Mouse (Mus musculus) liver, embryonic 11.5 days (tissue): ENCODE results near the gene Kif14. TPM values are rescaled to one million over a fixed set of nuclear protein-coding genes. Genes with fewer than 3 reads are reported as not detected.

Source experiments
- ATAC-seq: fragments of 200-750 bp; cut with Nextera tagmentation; replicated peaks from 2 replicates; pipeline ENCODE4 v1.8.0; 2017; ENCODE audit warnings: moderate number of reproducible peaks, mild to moderate bottlenecking, moderate TSS enrichment, moderate library complexity; ENCODE audit not compliant: low FRiP score
- DNase-seq: peaks from one replicate; pipeline ENCODE4 v3.0.0-alpha.2; 2017; ENCODE audit warnings: low spot score
- H3K27ac ChIP-seq: fragments of 300-500 bp; sonication (generic); 2 replicates; pipeline ENCODE4 v1.5.1; 2014; ENCODE audit warnings: mild to moderate bottlenecking, low read depth, low read length, control low read depth
- H3K27me3 ChIP-seq: fragments of 300-500 bp; sonication (generic); replicated peaks from 2 replicates; pipeline ENCODE4 v1.6.1; 2014; ENCODE audit warnings: low read length, mixed read lengths; ENCODE audit not compliant: control insufficient read depth, insufficient read depth
- H3K36me3 ChIP-seq: fragments of 300-500 bp; sonication (generic); 2 replicates; pipeline ENCODE4 v1.6.1; 2014; ENCODE audit warnings: mild to moderate bottlenecking, low read length, moderate library complexity, mixed read lengths; ENCODE audit not compliant: control insufficient read depth, insufficient read depth
- H3K4me1 ChIP-seq: fragments of 300-500 bp; sonication (generic); replicated peaks from 2 replicates; pipeline ENCODE4 v1.6.1; 2014; ENCODE audit warnings: low read length, mixed read lengths; ENCODE audit not compliant: control insufficient read depth, insufficient read depth
- H3K4me2 ChIP-seq: fragments of 300-500 bp; sonication (generic); 2 replicates; pipeline ENCODE4 v1.6.1; 2014; ENCODE audit warnings: mild to moderate bottlenecking, control low read depth, moderate library complexity
- H3K4me3 ChIP-seq: fragments of 300-500 bp; sonication (generic); 2 replicates; pipeline ENCODE4 v1.5.1; 2014; ENCODE audit warnings: low read depth, low read length, control low read depth
- H3K9ac ChIP-seq: fragments of 300-500 bp; sonication (generic); 2 replicates; pipeline ENCODE4 v1.6.1; 2014; ENCODE audit warnings: low read depth, low read length, control low read depth
- H3K9me3 ChIP-seq: fragments of 300-500 bp; sonication (generic); 2 replicates; pipeline ENCODE4 v1.6.1; 2016; ENCODE audit warnings: low read length, inconsistent platforms, mixed read lengths; ENCODE audit not compliant: control insufficient read depth
- WGBS: fragments of 180-500 bp; shearing (Covaris S2); extraction: QIAGEN DNeasy Blood & Tissue Kit; methylation state at CpG from one replicate; pipeline ENCODE4 v1.1.7; 2014; 5-methylcytosine and 5-hydroxymethylcytosine counted together
- polyA plus RNA-seq: library from polyadenylated mRNA; unstranded; fragments of >200 nt; fragmentation: Nextera tagmentation; extraction: Ambion mirVana; gene quantifications from 2 replicates; pipeline ENCODE4 v1.2.1, GENCODE M21; 2014

Kif14 gene
- polyA plus RNA-seq, 1 experiment from 2014 or later, result 9.3 TPM

DNA sequence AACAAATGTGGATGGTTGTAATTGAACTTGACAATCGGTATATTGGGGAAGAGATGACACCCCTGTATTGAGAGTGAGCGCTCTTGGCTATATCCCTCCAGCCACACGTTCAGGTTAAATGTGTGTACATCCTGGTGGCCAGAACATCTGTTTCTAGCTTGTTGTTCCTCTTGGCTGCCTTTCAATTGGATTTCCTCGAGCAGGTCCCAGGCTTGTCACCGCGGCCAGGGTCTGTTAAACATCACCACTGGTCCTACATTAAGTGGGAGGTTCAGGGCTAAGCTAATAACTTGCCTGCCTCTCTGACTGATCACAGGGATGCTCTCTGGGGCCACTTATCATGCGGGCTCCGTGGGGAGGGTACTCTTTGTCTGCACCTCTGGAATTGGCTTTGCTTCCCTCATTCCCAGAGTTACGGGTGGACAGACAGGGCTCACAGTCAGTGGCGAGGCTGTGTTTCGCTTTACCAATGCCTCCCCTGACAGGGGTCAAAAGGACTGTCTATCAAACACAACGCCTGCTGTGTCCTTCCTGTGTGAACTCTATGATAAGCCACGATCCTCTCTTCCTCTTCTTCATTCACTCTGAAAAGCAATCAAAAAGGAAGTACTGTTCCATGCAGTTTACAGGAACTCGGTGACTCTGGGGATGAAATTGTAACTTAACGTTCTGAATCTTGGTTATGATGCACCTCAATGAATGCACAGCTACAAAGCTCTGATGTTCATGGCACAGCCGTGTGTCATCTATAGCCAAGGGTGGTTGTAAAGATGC is 111.9 kb downstream of the Kif14 start:
- ATAC-seq (peak; percentile 34; the same call in 1 of the 2 replicates), DNase-seq (no peak)
- Histone ChIP-seq H3K4me1 (peaks cover 9% of the 10 kb centered on the region), H3K36me3 (no peaks in the 10 kb centered on the region), H3K4me2 (peak overlapping the region; percentile 51), H3K9ac (no peak overlapping the region), H3K4me3 (no peak overlapping the region), H3K27me3 (no peaks in the 10 kb centered on the region), H3K9me3 (no peaks in the 10 kb centered on the region), H3K27ac (no peak overlapping the region)
- WGBS, result 20% methylated on average over 16 of the region's 16 CpGs

DNA sequence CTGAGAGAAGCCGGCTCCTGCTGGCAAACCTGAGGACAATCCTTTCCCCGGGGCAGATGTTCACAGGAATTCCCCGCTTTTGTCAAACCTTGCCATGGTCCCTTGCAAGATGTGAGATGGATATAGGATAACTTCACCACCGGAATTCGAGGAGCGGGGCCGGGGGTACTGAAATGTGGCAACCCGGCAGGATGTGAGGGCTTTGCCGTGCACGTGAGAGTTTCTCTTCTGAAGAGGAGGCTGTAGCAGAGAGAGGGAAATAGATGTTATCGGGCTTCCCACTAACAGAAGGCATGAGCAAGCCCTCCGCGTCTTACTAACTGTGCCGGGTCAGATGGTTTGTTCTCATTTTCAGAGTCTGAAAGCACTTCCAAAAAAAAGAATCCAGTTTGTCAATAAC is 113.2 kb downstream of the Kif14 start:
- ATAC-seq, result no peak
- no peak overlapping the region for H3K4me3 ChIP-seq
- no peak overlapping the region for H3K9ac ChIP-seq
- peaks cover 9% of the 10 kb centered on the region for H3K4me1 ChIP-seq
- no peak overlapping the region for H3K27ac ChIP-seq
- H3K4me2 ChIP-seq, result peak overlapping the region; percentile 21
- H3K36me3 ChIP-seq, result no peaks in the 10 kb centered on the region
- DNase-seq, result no peak
- no peaks in the 10 kb centered on the region for H3K27me3 ChIP-seq
- H3K9me3 ChIP-seq, result no peaks in the 10 kb centered on the region
- WGBS, result 42% methylated on average over 14 of the region's 14 CpGs

DNA sequence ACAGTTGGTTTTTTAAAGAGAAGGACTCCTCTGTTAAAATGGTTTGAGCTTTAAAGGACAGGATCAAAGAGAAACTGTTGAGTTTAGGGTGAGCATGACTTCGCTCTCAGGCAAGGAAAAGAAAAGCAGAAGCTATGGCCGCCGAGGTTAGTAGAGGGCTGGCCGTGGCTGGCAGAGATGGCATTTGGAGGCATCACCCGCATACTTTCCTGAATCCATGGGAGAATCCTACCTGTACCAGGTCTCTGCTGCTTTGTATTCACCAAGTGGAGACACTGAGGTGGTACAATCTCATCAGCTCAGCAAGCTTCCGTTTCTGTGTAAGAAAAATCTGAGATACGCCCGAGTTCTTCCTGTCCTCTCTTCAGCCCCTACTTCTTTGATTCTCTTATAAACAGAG is 114.1 kb downstream of the Kif14 start:
- ATAC-seq (no peak), DNase-seq (no peak)
- Histone ChIP-seq H3K4me1 (peaks cover 9% of the 10 kb centered on the region), H3K36me3 (no peaks in the 10 kb centered on the region), H3K27ac (no peak overlapping the region), H3K9me3 (no peaks in the 10 kb centered on the region), H3K4me3 (no peak overlapping the region), H3K9ac (no peak overlapping the region), H3K27me3 (no peaks in the 10 kb centered on the region), H3K4me2 (no peak overlapping the region)
- 53% methylated on average over 8 of the region's 8 CpGs for WGBS

Other genes starting within 250 kb of the Kif14 start
- gene Inava, start 232.1 kb upstream of the Kif14 start, polyA plus RNA-seq, result 3.1 and 3.2 TPM in 2 replicates
- gene Gpr25, start 205.5 kb upstream of the Kif14 start, polyA plus RNA-seq, result not detected in 2 replicates
- 12.4 and 13.2 TPM in 2 replicates for gene Camsap2, start 120.2 kb upstream of the Kif14 start, polyA plus RNA-seq
- gene Ddx59, start 51.1 kb upstream of the Kif14 start, polyA plus RNA-seq, result 9.4 and 11.5 TPM in 2 replicates
- gene Zfp281, start 158.6 kb downstream of the Kif14 start, polyA plus RNA-seq, result 19.3 and 21.3 TPM in 2 replicates